Mouse (Mus musculus) CD4-positive, CD25-positive, alpha-beta regulatory T cell, adult 2 months (primary cell): ENCODE results near the gene Cars2.

Experiments
- DNase-seq: peaks from one replicate; pipeline ENCODE4 v3.0.0-alpha.2; 2012; ENCODE audit warnings: low read depth, low spot score

Cars2 gene

DNA sequence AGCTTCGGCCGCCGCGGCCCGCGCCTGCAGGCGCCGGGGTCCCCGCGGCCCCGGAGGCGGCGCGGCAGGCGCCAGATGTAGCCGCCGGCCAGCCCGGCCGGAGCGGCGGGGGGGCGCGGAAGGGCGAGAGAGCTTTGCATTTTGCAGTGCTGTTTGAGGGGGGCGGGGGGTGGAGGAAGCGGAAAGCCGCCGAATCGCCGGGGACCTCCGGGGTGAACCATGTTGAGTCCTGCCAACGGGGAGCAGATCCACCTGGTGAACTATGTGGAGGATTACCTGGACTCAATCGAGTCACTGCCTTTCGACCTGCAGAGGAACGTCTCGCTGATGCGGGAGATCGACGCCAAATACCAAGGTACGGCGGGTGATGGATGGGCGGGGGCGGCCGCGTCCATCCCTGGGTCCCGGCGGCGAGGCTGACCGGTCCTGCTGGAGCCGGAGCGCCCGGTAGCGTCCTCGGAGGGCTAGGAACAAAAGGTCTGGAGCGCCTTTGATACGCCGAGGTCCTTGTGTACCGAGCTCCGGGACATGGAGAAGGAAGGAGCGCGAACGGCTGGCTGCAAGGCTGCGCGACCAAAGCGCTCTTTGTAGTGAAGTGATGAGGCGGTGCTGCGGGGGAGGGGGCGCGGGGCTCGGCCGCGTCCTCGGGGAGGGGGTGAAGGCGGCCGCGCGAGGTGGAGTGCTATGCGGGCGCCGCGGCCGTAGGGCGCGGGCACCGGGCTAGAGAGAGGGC lies 6.3 kb upstream of the Cars2 start:
- peak; percentile 71 for DNase-seq

DNA sequence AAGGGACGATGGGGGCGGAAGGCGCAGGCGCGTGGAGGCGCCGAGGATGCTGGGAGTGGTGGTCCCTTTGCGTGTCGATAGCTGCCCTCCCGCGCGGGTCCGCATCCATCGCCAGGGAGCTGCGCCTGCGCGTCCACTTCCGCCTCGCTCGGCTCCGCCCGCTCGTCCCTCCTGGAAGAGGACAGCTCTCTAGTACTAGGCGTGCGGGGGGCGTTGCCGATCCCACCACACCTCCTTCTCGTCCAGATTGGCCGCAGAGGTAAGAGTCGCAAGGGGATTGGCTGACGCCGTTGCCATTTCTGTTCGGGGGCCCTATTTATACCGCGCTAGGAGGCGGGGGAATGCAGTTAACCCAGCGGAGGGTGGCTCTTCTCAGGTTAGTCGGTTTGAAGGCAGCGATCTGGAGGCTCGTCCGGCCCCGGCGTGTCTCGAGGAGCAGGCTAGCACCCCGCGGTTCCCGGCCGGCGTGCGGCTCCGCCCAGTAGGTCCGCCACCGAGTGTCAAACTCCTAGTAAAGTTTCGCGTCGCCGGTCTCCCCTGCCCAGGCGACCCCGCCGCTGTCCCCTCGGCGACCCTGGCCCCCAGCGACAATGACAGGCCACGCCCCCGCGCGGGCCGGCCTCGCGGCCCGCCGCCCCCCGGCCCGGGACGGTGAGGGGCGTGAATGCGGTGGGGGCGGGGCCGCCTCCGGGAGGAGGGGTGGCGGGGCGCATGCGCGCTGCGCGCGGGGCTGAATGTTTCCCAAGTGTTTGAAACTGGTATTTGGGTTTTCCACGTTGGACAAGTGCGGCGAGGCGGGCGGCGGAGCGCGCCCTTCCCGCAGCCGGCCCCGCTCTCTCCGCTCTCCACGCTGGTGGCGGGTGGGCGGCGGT lies 5.4 kb upstream of the Cars2 start:
- DNase-seq: peak; percentile 99

DNA sequence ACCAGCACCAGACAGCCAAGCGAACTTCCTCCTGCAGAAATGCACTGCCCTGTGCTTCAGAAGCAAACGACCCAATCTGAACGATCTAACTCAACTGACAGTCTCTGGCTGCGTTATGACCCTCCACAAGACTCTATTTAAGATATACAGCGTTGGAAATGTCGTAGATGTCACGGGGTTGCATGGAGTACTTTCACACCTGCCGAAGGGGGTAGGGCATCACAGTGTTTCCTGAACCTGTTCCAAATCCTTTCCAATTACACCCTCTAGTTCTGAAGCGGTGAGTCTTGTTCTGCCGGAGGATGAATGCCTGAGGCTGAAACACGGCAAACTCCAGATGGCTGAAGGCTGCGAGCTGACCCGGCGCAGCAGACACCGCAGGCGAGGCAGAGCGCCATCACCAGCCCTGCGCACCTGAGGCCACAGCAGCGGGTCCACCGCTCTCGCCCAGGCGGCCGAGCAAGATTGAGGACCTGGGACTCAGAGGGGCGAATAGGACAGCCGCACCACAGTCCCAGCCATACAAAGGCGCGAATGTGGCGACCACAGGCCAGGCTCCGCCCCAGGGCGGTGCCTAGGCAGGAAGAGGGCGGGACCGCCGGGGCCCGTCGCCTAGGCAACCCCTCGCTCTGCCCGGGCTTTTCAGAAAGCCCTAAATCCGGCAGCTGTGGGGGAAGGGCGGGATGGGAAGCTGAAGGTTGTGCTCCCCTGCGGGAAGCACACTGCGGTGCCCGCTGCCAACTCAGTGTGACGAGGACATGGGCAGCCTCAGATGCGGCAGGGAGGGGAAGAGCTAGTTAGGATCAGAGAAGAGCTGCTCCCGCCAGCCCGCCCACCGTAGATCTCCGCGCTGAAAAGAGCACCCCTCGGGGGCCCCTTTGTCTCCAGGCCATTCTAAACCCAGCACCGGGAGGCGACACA lies 4.5 kb upstream of the Cars2 start, which contains the start of gene Ing1:
Ing1 (plus strand) TSS at position 773 of the 921 bp plus-strand sequence.
- DNase-seq: peak; percentile 97

DNA sequence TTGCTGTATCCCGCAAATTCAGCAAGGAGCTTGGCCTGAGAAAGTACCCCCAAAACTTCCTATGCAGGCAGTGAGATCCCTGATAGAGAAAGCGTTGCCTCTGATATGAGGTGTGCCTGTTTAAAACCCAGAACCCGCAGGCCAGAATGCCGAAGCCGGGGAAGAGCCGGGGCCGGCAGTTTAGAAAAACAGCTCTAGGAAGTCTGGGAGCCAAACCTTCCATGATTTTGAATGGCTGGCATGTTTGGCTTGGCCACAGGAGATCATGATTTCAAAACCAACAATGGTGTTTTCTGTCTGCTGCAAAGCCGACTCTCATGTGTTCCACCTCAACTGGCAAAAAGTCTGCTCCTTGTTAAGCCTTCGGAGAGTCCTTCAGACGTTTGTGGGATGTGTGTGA lies 1.8 kb upstream of the Cars2 start:
- no peak for DNase-seq

DNA sequence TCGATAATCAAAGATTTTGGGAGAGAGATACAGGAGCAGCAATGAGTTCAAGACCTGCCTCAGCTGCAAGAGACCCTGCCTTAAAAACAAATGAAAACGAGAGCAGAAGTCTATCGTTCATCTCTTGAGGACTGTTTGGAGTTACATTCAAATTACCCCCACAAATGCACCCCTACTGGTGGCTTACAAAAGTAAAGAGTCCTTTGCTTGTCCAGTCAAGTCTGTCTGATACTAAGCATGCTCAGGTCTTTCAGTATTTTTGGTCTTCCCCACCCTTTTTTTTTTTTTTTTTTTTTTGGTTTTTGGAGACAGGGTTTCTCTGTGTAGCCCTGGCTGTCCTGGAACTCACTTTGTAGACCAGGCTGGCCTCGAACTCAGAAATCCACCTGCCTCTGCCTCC lies 914 bp upstream of the Cars2 start:
- peak; percentile 30 for DNase-seq

DNA sequence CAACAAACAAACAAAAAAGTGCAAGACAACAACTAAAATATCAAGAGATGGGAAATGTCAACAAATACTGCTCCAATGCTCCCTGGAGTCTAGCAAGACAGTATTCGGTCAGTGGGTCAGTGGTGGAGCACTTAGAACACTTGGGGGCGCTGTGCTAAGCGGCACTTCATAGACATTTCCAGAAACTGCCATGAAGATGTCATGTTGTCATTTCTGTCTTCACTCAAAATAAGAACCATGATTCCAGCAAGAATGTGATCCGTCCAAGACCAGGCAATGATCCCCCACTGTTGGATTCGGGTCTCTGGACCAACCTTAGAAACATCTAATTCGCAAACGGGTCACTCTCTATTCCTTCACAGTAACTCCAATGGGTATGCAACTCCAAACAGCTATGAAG lies 877 bp downstream of the Cars2 start:
- peak; percentile 72 for DNase-seq

DNA sequence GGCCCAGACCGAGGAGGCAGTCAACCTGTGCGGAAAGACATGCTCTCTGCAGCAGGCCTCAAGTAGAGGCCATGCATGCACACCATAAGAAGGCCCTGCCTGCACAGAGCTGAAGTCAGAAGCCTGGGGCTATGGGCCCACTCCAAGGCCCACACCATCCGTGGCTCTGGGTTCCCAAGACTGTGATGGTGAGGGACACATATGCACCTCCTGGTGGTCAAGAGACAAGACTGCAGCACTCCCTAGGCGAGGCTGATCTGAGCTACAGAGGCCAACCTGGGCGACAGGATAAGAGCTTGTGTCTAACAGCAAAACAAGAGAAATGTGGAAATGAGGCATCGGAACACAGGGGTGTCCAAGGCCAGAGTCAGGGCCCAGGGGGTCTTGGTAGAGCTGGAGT lies 3.5 kb downstream of the Cars2 start:
- peak; percentile 46 for DNase-seq

DNA sequence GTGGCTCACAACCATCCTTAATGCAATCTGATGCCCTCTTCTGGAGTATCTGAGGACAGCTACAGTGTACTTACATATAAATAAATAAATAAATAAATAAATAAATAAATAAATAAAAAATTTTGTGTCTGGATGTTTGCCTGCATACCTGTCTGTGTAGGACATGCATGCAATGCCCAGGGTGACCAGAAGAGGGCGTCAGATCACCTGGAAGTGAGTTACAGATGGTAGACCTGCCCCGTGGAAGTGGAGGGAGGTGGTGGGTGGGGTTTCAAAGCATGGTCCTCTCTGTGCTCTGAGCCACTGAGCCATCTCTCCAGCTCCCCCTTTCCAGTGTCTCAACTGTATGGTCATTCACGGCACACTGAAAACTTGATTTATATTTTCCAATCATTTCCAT lies 6.2 kb downstream of the Cars2 start:
- peak; percentile 87 for DNase-seq

DNA sequence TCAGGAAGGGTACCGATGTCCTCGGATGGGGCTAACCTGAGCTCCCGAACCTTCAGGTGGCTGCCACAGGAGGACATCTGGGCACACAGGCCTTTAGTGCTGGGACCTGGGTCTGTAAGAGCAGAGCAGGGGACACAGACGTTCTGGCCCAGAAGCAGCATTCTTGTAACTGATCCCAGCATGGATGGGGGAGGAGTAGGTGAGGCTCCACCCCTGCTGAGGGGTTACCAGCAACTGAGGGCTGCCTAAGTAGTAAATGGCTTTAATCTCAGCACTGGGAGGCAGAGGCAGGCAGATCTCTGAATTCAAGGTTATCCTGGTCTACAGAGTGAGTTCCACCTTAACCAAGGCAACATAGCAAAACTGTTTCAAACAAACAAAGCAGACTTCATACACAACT lies 7.7 kb downstream of the Cars2 start:
- no peak for DNase-seq

DNA sequence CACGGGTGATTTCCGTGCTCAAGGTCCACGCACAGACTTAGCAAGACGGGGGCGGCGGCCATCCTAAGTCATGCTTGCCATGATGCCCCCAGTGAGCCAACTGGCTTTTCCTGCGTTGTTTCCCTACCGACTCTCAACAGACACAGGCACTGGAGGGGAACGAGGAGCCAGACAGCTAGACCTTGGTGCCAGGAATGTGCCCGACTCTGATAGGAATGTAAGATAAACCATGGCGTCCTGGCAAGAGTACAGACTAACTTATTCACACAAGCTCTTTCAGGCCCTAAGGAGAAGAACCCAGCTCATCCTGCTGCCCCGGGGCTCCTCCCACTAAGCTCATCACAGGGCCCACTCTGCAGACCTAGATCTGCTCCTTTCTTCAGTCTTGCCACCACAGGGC lies 8.6 kb downstream of the Cars2 start:
- DNase-seq: no peak

DNA sequence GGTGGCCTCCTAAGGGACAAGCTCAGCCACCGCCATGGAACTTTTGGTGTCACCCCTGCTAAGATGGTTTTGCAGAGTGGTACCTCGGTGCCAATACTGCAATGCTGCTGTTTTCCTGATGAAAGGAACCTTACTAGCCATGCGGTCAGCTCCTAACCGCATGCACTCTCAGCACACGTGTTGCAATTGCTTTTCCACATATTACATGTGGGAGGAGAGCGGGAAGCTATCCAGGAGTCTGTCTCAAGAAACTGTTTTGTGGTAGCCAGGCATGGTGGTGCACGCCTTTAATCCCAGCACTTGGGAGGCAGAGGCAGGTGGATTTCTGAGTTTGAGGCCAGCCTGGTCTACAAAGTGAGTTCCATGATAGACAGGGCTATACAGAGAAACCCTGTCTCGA lies 10.4 kb downstream of the Cars2 start:
- DNase-seq: no peak

DNA sequence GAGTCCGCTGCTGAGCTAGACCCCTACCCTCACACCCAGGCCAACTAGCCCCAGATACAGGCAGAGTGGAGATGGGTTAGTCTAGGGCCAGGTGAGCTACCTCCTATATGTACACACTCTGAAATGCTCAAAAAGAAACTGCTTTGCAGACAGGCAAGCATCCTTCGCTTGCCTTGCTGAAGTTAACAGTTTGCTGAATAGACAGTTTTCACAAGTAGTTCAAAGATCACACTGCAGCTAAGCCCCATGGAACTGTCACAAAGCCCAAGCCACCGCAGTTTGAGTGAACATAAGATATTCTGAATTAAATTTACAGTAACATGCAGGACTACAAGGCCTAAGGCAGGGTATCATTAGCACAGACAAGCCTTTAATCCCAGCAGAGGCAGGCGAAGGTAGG lies 11.5 kb downstream of the Cars2 start:
- no peak for DNase-seq

DNA sequence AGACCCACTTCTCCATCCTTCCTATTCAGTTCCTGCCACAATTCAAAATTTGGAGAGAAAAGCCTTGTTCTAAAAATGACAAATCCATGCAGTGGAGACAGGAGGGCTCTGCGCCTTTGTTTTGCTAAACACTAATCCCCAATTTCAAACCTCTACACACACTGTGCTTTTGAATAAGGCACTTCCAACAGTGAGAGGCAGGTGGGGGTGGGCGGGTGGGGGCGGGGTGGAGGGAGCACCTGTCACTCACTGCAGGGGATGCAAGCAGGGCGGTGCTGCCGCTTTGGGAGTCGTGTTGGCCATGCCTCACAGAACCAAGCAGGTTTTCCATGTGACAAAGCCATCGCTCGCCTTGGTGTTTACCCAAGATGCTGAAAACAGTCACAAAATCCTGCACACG lies 16.1 kb downstream of the Cars2 start:
- DNase-seq: no peak

DNA sequence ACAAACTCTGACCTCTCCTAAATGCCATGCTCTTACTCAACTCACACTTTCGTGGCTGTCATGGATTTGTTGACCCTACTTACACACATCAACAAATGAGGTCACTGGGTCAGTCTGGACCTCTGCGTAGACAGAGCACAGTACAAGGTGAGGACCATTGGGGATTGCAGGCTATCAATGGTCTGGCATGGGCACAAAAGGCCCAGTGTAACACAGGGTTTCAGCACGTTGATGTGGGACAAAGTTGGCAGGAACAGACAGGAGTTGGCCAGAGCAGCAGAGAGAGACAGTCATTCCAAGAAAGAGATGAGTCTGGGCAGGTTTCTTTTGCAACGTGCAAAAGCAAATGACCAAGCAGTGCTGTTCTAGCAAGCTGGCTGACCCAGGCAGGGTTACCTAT lies 19.7 kb downstream of the Cars2 start:
- no peak for DNase-seq

DNA sequence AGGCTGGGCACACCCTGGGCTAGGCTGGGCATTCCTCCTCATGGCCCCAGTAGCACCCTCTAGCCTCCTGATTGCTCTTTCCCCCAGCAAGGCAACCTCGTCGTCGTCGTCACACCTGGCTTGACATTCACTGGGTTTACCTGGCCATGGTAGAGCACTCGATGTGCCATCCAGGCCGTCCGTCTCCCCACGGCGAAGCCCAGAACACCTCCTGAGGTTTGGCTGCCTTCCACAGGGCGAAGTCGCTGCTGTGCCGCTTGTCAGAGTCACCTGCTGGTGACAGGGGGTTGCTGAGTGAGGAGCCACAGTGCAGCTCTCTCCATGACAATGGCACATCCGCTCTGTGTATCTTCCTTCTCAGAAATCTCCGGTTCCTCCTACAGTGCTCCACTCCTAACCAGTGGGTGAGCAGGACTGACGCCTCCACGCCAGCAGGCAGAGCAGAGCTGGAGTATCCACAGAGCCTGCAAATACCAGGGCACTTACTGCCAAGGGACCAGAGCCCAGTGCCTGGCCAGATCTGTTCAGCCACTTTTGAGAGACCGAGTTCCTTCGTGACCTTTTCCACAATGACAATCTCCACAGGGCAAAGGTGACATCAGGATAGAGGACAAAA lies 20.3 kb downstream of the Cars2 start:
- DNase-seq: no peak

DNA sequence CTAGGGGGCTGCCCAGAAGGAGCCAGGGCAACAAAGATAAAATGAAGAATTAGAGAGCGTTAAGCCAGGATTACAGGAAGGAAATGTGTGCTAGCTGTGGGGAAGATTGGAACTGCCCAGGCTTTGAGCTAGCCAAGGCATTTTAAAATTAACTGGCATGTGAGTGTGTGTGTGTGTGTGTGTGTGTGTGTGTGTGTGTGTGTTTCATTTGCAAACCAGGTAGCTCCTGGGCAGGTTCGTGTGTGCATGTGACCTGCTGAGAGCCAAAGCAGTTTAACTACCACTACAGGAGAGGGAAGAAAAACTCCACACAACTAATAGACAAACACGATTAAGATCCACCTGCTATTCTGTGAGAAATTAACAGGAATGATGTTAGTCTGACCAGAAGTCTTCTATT lies 27.3 kb downstream of the Cars2 start:
- no peak for DNase-seq

DNA sequence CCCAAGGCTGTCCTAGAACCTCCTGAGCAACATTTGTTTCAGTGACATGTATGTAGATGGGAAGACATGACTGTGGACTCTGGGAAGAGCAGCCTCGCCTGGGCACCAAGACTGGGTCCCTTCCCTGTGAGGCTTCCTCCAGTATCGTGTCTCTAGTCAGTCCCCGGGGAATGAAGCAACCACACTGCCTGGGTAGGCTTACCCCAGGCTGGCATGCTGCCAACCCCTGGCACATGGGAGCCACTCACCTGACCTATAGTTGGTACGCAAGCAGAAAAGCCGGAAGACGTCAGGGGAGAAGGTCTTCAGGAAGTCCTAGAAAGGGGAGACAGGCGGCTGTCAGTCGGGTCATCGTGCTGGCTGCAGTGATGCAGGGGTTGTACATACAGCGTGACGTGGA lies 31.9 kb downstream of the Cars2 start:
- DNase-seq: no peak

DNA sequence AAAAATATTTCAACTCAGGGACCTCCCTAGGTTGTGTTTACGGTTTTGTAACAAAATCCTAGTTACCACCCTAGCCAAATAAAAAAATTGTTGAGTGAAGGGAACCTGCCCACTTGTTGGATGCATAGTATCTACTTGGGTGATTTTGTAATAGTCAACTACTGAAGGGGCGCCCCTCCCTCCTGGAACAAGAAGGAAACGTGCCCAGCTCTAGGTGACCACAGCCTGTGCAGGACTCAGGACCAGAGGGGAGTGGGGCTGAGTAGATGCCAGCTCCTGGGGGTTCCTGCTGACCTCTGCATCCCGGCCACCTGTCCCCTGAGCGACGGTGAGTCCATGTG lies 32.6 kb downstream of the Cars2 start:
- no peak for DNase-seq

DNA sequence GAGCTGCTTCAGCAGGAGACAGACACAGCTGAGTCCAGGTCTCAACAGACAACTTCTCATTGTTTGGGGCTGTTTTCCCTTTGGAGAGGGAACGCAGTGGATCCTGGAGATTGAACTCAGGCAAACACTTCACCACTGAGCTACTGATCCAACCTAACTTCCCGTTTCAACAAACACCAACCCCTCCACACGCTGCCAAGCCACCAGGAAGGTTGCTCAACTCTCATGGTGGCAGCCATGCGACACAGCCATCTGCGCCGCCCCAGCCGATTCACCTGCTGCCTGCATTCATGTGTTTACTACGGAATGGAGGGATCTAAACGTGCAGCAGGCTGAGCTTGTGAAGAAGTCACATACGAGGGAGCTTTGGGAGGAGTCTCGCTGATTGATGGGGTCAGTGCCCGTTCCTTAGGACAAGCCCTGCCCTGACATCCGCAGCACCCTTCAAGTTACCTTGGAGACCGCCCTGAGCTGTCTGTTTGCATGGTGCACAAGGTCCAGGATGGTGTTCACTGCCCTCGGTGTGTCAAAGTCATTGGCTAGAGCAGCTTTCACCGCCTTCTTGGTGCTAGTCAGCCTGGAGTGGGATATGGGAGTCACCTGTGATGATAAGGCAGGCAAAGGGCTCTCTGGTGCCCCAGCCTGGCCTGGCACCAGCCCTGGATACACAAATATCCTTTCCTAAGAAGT lies 33.1 kb downstream of the Cars2 start:
- no peak for DNase-seq

DNA sequence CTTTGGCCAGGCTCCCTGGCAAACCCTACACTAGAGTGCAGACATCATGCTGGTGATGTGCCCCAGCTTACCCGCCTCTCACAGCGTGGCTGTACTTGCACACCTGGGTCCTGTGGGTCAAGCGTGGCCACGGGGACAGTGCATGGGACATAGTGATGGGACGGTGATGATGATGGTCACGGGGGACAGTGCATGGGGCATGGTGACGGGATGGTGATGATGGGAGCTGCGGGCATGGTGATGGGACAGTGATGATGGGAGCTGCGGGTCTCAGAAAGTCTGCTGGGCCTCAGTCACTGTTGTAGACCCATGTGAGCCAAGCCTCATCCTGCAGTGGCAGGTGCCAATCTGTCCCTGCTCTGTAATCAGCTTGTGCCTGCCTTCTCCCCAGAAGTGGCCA lies 34.3 kb downstream of the Cars2 start:
- no peak for DNase-seq

DNA sequence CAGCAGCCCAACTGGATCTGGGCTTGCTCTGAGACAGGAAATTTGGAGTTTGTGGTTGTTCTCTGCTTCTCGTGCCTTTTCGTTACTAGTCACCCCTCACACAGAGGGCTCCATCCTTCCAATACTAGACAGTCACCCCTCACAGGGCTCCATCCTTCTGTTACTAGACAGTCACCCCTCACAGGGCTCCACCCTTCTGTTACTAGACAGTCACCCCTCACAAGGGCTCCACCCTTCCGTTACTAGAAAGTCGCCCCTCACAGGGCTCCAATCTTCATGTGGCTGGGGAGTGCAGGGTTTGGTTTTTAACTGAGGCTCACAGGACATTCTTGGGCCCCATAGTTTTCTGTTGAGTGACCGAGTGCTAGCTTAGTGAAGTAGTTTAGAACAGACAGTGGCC lies 37.3 kb downstream of the Cars2 start:
- DNase-seq: no peak
